Mouse (Mus musculus) gastrocnemius, postnatal 25 days (tissue): ENCODE measurements around the gene Bcar3. TPM values are rescaled to one million over a fixed set of nuclear protein-coding genes. Genes with fewer than 3 reads are reported as not detected.
"Not testable (repeated sequence)": the region's sequence is repeated elsewhere in the genome, so short reads cannot be mapped to it uniquely, and the experiment has no call there.

Source experiments
- DNase-seq: peaks from one replicate; pipeline ENCODE4 v3.0.0; 2022
- total RNA-seq, 2 experiments: library from RNA; stranded (reverse); gene quantifications; 1 replicate in 1 of 2; 2 replicates in 1 of 2; pipeline ENCODE4 v1.2.3; 2021

Bcar3 gene
- total RNA-seq, 2 experiments from 2014 or later: 3.4 to 4.4 TPM

GRCm38 (mm10) chr3:122381591-122381990, 87.7 kb downstream of the Bcar3 start:
- DNase-seq: peak; percentile 16

GRCm38 (mm10) chr3:122386444-122386843, 92.5 kb downstream of the Bcar3 start:
- DNase-seq: no peak

GRCm38 (mm10) chr3:122387771-122388170, 93.8 kb downstream of the Bcar3 start:
- no peak for DNase-seq

- DNase-seq: no peak
These were observed 96.0 kb downstream of the Bcar3 start for GRCm38 (mm10) chr3:122389972-122390371.

GRCm38 (mm10) chr3:122391098-122391497, 97.2 kb downstream of the Bcar3 start:
- no peak for DNase-seq

- no peak for DNase-seq
These were observed 97.9 kb downstream of the Bcar3 start for GRCm38 (mm10) chr3:122391816-122392215.

GRCm38 (mm10) chr3:122393411-122393810, 99.5 kb downstream of the Bcar3 start:
- DNase-seq: not testable (repeated sequence)

- peak; percentile 40 for DNase-seq
These were observed 100.0 kb downstream of the Bcar3 start for GRCm38 (mm10) chr3:122393836-122394374.

- DNase-seq: no peak
These were observed 103.0 kb downstream of the Bcar3 start for GRCm38 (mm10) chr3:122396957-122397356.

- DNase-seq: no peak
These were observed 103.5 kb downstream of the Bcar3 start for GRCm38 (mm10) chr3:122397401-122397800.

GRCm38 (mm10) chr3:122401011-122401410, 107.1 kb downstream of the Bcar3 start:
- no peak for DNase-seq

GRCm38 (mm10) chr3:122402143-122402542, 108.2 kb downstream of the Bcar3 start:
- DNase-seq: no peak

GRCm38 (mm10) chr3:122403860-122404557, 110.1 kb downstream of the Bcar3 start:
- DNase-seq: no peak

GRCm38 (mm10) chr3:122405203-122405956, 111.4 kb downstream of the Bcar3 start:
- no peak for DNase-seq

GRCm38 (mm10) chr3:122406416-122406815, 112.5 kb downstream of the Bcar3 start:
- DNase-seq: no peak

GRCm38 (mm10) chr3:122407757-122408156, 113.8 kb downstream of the Bcar3 start:
- no peak for DNase-seq

- no peak for DNase-seq
These were observed 114.9 kb downstream of the Bcar3 start for GRCm38 (mm10) chr3:122408798-122409311.

- DNase-seq: no peak
These were observed 117.7 kb downstream of the Bcar3 start for GRCm38 (mm10) chr3:122411590-122411989.

- peak; percentile 59 for DNase-seq
These were observed 120.0 kb downstream of the Bcar3 start for GRCm38 (mm10) chr3:122413729-122414561.

- no peak for DNase-seq
These were observed 120.9 kb downstream of the Bcar3 start for GRCm38 (mm10) chr3:122414868-122415267.

GRCm38 (mm10) chr3:122417466-122417865, 123.5 kb downstream of the Bcar3 start:
- no peak for DNase-seq
